Mouse (Mus musculus): Measurements from ENCODE around the gene Spata31d1a.

DNA sequence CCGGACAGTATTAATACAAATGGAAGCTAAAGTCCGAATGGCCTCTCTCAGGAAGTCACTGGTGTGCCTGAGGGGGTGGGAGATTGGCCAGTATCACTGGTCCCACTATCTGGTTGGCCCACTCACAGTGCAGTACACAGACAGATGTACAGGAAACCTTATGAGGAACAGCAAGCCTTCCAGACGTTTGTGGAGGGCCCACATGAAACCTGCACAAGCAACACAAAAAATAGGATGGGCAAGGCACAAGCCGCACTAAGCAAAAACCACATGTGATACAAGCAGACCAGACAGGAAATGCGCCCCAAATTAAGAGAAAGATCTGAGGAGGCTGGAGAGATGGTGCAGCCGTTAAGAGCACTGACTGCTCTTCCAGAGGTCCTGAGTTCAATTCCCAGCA lies 37.9 kb downstream of the Spata31d1a start:
- TF ChIP-seq CTCF (IDR thresholded peaks at IDR 0.05) (no peak), EP300 (IDR thresholded peaks at IDR 0.05) (no peak)
